In the genomic region with DNA sequence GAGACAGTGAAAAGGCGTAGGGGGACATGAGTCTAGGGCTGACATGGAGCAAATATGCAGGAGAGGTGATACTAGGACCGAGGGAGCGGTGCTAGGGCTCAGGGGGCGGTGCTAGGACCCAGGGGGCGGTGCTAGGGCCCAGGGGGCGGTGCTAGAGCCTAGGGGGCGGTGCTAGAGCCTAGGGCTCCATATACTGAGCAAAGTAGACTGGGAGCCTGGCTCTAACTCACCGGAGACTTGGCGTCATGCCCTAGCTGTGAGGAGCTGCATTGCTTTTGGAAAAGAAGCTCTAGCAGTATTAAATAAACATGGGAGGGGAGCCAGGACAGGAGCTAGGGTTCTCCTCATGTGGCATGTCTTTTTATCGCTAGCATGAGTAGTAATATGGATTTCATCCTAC, we compare ENCODE assay signal across 24 mouse cellular contexts.
DNase-seq lines count a peak whose midpoint lies in the region; ATAC-seq lines count a peak whose summit lies in the region.
"Had no signal": no experiment of that assay in that cellular context is flagged by ENCODE, and none has a peak within 500 bp of the region (broad histone marks: within the 10 kb centered on the region; RNA-seq: fewer than 3 reads in every experiment).

No protein-coding gene starts in this region.

- H3K4me1 ChIP-seq in embryonic facial prominence, embryonic 14.5 days (ENCODE audit: control insufficient read depth, insufficient read depth, low read length) = no peaks in the 10 kb centered on the region
- H3K4me1 ChIP-seq in embryonic facial prominence, embryonic 10.5 days = peaks cover 11% of the 10 kb centered on the region
- H3K4me1 ChIP-seq: lung, embryonic 15.5 days; stomach, embryonic 15.5 days had no signal

- no peak overlapping the region for H3K9ac ChIP-seq in embryonic facial prominence, embryonic 14.5 days (ENCODE audit: low read depth, low read length)
- H3K9ac ChIP-seq: forebrain, embryonic 12.5 days; hindbrain, embryonic 13.5 days; liver, embryonic 12.5 days; lung, embryonic 15.5 days; stomach, embryonic 15.5 days had no signal

- no peak for ATAC-seq in embryonic facial prominence, embryonic 14.5 days (ENCODE audit: low read depth)
- ATAC-seq: liver, embryonic 12.5 days; midbrain, embryonic 16.5 days had no signal

- no peaks in the 10 kb centered on the region for H3K9me3 ChIP-seq in embryonic facial prominence, embryonic 14.5 days (ENCODE audit: control insufficient read depth, low read length)
- no peaks in the 10 kb centered on the region for H3K9me3 ChIP-seq in embryonic facial prominence, embryonic 10.5 days
- H3K9me3 ChIP-seq: forebrain, embryonic 12.5 days; heart, embryonic 10.5 days; hindbrain, embryonic 13.5 days; liver, embryonic 12.5 days; lung, embryonic 15.5 days; stomach, embryonic 15.5 days had no signal

- peak; percentile 34 for DNase-seq in embryonic facial prominence, embryonic 14.5 days (ENCODE audit: low spot score)
- no peak for DNase-seq in embryonic facial prominence, embryonic 10.5 days (ENCODE audit: low spot score)
- peak; percentile 24 for DNase-seq in left cerebral cortex, postnatal 4 days
- DNase-seq in left cerebral cortex, postnatal 36 days (ENCODE audit: low spot score in 2 of 2) = no peak
- DNase-seq in right cerebral cortex, postnatal 4 days = peak; percentile 23
- DNase-seq in right cerebral cortex, adult 18-20 months = no peak
- peak; percentile 36 for DNase-seq in testis, postnatal 14 days (ENCODE audit: low spot score)
- DNase-seq in layer of hippocampus, postnatal 36 days = no peak
- DNase-seq: B cell, adult 2 months; embryo, embryonic 11 days; gastrocnemius, postnatal 36 days; heart, postnatal 10 days; kidney, adult 2 months; kidney, postnatal 36 days; spleen, adult 18-20 months; thymus, postnatal 14 days had no signal

- no peak overlapping the region for H3K27ac ChIP-seq in embryonic facial prominence, embryonic 14.5 days (replicated peaks; ENCODE audit: low read depth, low read length)
- no peak overlapping the region for H3K27ac ChIP-seq in embryonic facial prominence, embryonic 10.5 days (replicated peaks)
- H3K27ac ChIP-seq: forebrain, embryonic 12.5 days; heart, embryonic 10.5 days; hindbrain, embryonic 13.5 days; liver, embryonic 12.5 days; lung, embryonic 15.5 days; stomach, embryonic 15.5 days had no signal

- intact Hi-C loops in left cerebral cortex, postnatal 4 days (cut with DNase I) = no loop called here
- intact Hi-C loops in left cerebral cortex, postnatal 36 days (cut with DNase I) = no loop called here

- H3K4me2 ChIP-seq in embryonic facial prominence, embryonic 14.5 days (ENCODE audit: low read depth, low read length) = no peak overlapping the region
- H3K4me2 ChIP-seq: forebrain, embryonic 12.5 days; hindbrain, embryonic 13.5 days; liver, embryonic 12.5 days; lung, embryonic 15.5 days; stomach, embryonic 15.5 days had no signal

- H3K4me3 ChIP-seq in embryonic facial prominence, embryonic 14.5 days (ENCODE audit: low read depth, low read length) = no peak overlapping the region
- H3K4me3 ChIP-seq in embryonic facial prominence, embryonic 10.5 days = no peak overlapping the region
- H3K4me3 ChIP-seq: forebrain, embryonic 12.5 days; heart, embryonic 10.5 days; hindbrain, embryonic 13.5 days; liver, embryonic 12.5 days; lung, embryonic 15.5 days; megakaryocyte, embryonic 14.5 days; stomach, embryonic 15.5 days had no signal

- 75% methylated on average over 10 of the region's 10 CpGs for WGBS in embryonic facial prominence, embryonic 14.5 days
- whole genome bisulfite sequencing in embryonic facial prominence, embryonic 10.5 days = 78% methylated on average over 10 of the region's 10 CpGs

- no peaks in the 10 kb centered on the region for H3K36me3 ChIP-seq in embryonic facial prominence, embryonic 14.5 days (ENCODE audit: control insufficient read depth, insufficient read depth, low read length)
- no peaks in the 10 kb centered on the region for H3K36me3 ChIP-seq in embryonic facial prominence, embryonic 10.5 days (replicated peaks)
- H3K36me3 ChIP-seq: forebrain, embryonic 12.5 days; heart, embryonic 10.5 days; hindbrain, embryonic 13.5 days; liver, embryonic 12.5 days; lung, embryonic 15.5 days; stomach, embryonic 15.5 days had no signal

- no peaks in the 10 kb centered on the region for H3K27me3 ChIP-seq in embryonic facial prominence, embryonic 14.5 days (replicated peaks; ENCODE audit: control insufficient read depth, insufficient read depth, low read length)
- H3K27me3 ChIP-seq in embryonic facial prominence, embryonic 10.5 days (replicated peaks; ENCODE audit: low read depth, poor library complexity, severe bottlenecking) = no peaks in the 10 kb centered on the region
- H3K27me3 ChIP-seq: forebrain, embryonic 12.5 days; hindbrain, embryonic 13.5 days; lung, embryonic 15.5 days; stomach, embryonic 15.5 days had no signal

Comparison
In these comparisons a context has a peak if more than half of its experiments do, and no peak if none do; other contexts are left out.
1. DNase-seq: peak in embryonic facial prominence, embryonic 14.5 days (single experiment), left cerebral cortex, postnatal 4 days (single experiment), right cerebral cortex, postnatal 4 days (single experiment) and testis, postnatal 14 days (single experiment); none in embryonic facial prominence, embryonic 10.5 days (single experiment), left cerebral cortex, postnatal 36 days (0 of 2), right cerebral cortex, adult 18-20 months (single experiment) and layer of hippocampus, postnatal 36 days (0 of 2).